Mouse (Mus musculus) left cerebral cortex, adult 11 months (tissue): ENCODE results near the gene Gad2.
"Not testable (repeated sequence)": the region's sequence is repeated elsewhere in the genome, so short reads cannot be mapped to it uniquely, and the experiment has no call there.

Experiments
- DNase-seq: peaks from one replicate; pipeline ENCODE4 v3.0.0; 2022; ENCODE audit warnings: low spot score

Gene Gad2

DNA sequence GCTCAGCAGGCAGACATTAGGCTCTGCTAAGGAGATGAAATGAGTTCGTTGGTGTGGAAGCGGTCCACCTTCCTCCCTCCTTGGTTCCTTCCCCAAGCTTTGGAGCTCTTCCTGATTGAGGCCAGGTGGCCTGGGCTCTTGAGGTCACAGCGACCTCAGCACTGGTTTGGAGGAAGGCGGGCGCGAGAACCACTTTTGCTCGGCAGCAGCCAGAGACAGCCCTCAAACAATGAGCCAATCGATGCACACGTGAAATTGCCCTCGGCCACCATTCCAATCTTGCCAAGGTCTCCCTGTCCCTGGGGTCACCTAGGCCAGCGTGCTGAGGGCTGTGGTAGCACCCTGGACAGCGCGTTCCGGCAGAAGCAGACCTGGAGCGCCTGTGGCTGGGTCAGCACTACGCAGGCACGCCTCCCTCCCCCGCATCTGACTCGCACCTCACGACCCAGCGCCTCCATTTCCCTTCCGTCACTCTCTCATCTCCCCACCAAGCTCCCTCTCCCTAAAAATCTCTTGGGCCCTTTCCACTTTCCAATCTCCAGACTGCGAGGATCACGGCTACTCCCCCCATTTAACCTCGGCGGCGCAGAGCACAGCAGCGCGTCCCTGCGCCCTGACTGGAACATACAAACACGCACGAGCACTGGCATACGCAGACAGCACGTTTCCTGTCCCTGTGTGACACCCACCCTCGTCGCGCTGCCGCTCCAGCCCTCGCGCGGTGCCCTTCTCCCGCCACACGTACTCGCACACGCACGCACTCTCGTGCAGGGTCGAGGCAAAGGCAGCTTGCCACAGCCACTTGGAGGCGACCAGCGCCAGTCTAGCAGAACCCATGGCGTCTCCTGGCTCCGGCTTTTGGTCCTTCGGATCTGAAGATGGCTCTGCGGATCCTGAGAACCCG, at the start of gene Gad2:
TSS of gene Gad2 (plus strand) at position 378 of the 904 bp plus-strand sequence.
- no peak for DNase-seq

- DNase-seq = not testable (repeated sequence)
Measured at GRCm38 (mm10) chr2:22587469-22588169, 34.4 kb upstream of the Gad2 start.

- not testable (repeated sequence) for DNase-seq
Measured at GRCm38 (mm10) chr2:22588170-22588541, 33.8 kb upstream of the Gad2 start.

DNA sequence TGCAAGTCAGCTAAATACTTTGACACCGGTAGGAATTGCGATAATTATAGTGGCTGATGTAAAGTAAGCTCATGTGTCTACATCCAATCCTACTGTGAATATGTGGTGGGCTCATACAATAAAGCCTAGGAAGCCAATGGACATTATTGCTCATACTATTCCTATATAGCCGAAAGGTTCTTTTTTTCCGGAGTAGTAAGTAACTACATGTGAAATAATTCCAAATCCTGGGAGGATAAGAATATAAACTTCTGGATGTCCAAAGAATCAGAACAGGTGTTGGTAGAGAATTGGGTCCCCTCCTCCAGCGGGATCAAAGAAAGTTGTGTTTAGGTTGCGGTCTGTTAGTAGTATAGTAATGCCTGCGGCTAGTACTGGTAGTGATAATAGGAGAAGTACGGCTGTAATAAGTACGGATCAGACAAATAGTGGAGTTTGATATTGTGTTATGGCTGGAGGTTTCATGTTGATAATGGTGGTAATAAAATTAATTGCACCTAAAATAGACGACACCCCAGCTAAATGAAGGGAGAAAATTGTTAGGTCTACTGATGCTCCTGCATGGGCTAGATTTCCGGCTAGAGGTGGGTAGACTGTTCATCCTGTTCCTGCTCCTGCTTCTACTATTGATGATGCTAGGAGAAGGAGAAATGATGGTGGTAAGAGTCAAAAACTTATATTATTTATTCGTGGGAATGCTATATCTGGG, 33.2 kb upstream of the Gad2 start:
- DNase-seq = not testable (repeated sequence)

GRCm38 (mm10) chr2:22589382-22590205, 32.4 kb upstream of the Gad2 start:
- DNase-seq = not testable (repeated sequence)

GRCm38 (mm10) chr2:22590206-22590490, 31.9 kb upstream of the Gad2 start:
- DNase-seq = no peak

DNA sequence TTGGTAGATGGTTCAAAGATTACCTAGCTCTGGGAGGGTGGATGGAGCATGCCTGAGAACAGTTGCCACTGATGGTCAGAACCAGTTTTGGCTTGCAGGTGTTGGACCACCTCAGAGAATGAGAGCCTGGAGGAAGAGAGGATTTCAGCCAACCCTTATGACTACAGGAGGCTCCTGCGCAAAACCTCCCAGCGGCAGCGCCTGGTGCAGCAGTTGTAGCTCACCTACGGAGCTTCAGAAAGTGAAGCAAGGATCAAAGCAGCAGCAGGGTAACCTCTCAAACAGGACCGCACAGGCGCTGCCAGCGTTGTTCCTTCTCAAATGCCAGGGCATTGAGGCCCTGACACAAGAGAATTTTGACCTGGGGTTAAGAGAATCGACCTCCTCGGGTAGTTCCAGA, 4.1 kb upstream of the Gad2 start:
- DNase-seq = no peak

DNA sequence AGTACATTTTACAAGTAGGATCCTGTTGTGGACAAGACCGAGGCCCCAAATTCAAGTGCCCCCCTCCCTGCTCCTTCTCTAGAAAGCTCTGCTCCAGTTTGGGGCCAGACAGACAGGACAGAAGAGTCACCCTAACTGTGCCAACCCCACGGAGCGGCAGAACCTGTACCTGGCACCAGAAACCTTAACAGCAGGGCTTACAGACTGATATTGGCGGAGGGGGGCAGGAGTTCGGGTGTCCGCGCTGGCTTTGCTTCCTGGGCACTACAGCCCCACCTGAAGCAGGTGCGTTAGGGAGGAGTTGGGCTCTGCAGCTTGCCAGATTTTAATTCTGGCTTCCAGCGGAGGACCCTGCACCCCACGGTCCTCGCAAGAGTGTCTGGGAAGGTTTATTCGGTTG, 2.6 kb upstream of the Gad2 start:
- no peak for DNase-seq

GRCm38 (mm10) chr2:22620030-22620429, 2.0 kb upstream of the Gad2 start:
- no peak for DNase-seq

DNA sequence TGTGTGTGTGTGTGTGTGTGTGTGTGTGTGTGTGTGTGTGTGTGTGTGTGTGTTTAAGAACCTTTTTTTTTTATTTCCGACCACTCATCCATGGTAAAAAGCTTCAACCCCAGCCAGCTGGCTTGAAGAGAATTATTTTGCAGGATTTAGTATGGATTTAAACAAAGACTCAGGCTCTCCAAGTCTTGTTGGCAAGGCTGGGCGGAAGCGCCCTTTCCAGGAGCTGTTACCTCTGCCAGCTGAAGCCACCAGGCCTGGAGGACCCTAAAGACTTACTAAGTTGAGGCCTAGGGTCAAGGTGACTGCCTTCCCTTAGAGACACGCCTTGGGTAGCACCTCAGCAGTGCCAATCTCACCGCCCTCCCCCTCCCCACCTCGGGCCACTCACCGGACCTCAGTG, 1.5 kb upstream of the Gad2 start:
- no peak for DNase-seq

DNA sequence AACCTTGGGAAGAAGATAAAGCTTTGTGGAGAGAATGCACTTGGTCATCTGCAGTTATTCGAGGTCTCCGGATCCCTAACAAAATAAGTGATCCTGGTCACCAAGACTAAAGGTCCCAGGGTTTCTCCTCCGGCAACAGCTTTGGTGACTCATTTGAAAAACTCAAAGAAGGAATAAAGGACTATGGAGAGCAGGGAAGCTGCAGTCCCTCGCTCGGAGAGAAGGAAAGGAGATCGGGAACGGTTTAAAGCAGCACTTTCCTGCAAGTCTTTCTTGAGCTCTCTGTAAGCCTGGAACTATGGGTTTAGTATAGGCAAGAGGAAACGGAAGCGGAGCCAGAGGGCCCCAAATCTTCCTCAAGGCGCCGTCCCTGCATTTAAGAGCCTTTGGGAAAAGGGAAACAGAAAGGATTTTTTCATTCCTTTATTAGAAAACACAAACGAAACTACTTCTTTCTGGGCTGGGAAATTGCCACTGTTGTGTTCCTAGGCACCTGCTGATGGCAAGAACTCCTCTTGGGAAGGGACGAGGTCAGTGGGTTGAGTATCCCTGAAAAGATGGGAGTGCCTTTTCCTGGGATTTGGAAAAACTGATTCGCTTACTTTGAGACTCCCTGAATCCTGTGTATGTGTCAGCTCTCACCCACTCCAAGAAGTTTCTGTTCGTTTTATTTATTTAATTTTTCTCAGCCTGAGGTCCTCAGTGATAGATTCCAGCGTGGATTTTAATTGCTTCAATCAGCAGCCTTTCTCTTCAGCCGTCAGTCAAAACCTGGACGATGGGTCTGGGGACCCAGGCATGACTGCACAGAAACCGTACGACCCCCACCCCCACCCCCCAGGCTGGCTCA, 802 bp upstream of the Gad2 start:
- no peak for DNase-seq

DNA sequence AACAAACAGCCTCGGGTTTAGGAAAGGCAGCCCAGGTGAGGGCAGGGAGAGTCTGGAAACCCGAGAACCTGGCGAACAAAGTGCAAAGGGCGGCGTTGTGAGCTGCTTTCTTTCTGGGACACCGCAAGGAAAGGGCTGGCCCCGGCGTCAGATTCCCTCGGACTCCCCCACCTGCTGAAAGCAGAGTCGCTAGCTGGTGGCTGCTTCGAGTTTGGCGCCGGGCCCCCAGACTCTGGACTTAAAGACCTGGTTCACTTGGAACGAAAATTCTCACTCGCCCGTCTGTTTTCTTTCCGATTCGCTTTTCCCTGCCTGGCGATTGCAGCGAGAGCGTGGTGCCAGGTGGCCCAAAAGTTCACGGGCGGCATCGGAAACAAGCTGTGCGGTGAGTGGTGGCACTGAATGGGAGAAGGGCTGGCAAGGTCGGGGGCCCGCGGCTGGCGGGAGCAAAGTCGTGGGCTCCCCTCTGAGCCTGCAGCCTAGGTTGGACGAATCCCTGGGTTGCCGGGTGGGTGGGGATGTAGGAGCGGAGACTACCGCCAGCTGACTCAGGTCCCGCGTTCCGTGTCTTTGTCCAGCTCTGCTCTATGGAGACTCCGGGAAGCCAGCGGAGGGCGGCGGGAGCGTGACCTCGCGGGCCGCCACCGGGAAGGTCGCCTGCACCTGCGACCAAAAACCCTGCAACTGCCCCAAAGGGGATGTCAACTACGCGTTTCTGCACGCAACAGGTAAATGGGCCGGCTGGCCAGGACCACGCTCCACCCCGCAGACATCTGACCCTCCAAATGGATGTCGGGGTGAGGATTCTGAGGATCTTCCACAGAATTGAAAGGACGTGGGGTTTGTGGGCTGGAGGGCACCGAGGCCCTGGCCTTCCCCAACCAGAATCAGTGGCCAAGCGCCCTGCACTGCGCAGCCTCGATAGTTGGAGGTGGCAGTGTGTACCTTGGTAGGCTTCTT, 1.4 kb downstream of the Gad2 start:
- no peak for DNase-seq

DNA sequence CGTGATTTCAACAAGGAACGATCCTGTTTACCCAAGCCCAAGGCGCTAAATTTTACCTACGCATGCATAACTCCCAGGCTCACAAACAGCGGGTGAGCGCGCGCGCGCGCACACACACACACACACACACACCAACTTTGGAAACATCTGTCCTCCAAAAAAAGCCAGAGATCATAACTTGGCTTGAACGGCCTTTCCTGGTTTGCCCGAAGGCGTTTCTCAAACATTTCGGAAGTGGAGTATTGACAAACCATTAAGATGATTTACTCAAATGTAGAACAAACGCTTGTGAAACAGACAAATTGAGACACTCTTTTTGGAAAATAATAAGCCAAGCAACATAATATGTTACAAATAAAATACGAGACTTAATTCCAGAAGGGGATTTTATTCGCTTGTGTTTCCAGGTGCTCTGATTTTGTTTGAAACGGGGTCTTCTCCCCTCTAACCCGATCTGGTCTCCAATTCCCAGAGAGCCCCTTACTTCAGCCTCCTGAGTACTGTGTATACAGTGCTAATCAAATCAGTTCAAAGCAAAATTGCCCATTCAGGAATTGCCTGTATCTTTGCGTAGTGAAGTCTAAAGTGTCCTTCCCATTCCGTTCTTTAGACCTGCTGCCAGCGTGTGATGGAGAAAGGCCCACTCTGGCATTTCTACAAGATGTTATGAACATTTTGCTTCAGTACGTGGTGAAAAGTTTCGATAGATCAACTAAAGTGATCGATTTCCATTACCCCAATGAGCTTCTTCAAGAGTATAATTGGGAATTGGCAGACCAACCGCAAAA, 2.4 kb downstream of the Gad2 start:
- DNase-seq = no peak

GRCm38 (mm10) chr2:22625096-22625960, 3.3 kb downstream of the Gad2 start:
- DNase-seq = no peak

DNA sequence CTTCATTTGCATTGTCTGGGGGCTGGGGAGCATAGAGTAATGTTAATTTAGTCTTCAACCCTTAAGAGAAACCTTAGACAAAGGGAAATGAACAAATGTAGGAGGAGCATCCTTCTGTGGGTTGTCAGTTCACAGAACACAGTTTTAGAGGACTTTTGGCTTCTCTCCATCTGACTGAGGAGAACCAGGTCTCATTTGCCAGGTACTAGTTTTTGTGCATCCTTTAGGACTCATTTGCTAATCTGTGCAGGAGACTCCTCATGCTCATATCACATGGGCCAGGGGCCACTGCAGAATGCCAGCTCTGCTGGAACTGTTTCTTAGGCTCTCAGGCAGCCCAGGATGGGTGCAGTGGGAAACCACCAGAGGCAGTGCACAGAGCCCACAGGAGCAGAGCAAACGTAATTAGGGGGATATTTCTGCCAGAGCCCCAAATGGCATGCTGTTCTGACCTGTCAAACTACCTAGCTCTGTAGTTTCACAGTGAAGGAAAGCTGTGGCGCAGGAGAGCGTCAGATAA, 5.2 kb downstream of the Gad2 start:
- no peak for DNase-seq

- no peak for DNase-seq
Measured at GRCm38 (mm10) chr2:22627819-22628432, 5.9 kb downstream of the Gad2 start.

DNA sequence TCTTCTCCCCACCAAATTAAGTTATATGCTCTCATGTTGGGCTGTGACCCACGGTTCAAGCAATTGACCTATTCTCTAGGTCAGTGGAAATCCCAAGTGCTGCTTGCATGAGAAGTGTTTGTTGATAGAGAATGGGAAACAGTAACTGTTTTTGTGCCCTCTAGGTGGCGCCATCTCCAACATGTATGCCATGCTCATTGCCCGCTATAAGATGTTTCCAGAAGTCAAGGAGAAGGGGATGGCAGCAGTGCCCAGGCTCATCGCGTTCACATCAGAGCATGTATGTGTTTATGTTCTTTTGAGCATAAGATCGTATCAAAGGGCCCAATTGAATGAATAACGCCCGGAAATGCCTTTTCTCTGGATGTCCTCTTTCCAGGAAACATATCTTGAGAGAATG, 12.8 kb downstream of the Gad2 start:
- DNase-seq = no peak
